Mouse (Mus musculus) erythroblast, embryonic 14.5 days (primary cell): Measurements from ENCODE around the gene Lpcat4. TPM values are rescaled to one million over a fixed set of nuclear protein-coding genes. Genes with fewer than 3 reads are reported as not detected.

Experiments
- H3K27me3 ChIP-seq: 2 replicates; pipeline ENCODE4 v1.6.1; 2012; ENCODE audit warnings: inconsistent platforms; ENCODE audit not compliant: control insufficient read depth
- H3K36me3 ChIP-seq: 2 replicates; pipeline ENCODE4 v1.6.1; 2012; ENCODE audit warnings: mild to moderate bottlenecking, inconsistent platforms; ENCODE audit not compliant: control insufficient read depth
- H3K4me1 ChIP-seq: 2 replicates; pipeline ENCODE4 v1.6.1; 2012; ENCODE audit warnings: inconsistent platforms; ENCODE audit not compliant: control insufficient read depth
- H3K4me3 ChIP-seq: replicated peaks from 2 replicates; pipeline ENCODE3; 2012; ENCODE audit warnings: moderate library complexity, mild to moderate bottlenecking, inconsistent platforms
- H3K9me3 ChIP-seq: 2 replicates; pipeline ENCODE4 v1.6.1; 2012; ENCODE audit warnings: low read length, inconsistent platforms, mixed read lengths; ENCODE audit not compliant: control insufficient read depth
- GATA1 ChIP-seq: IDR thresholded peaks from 2 replicates; pipeline ENCODE4 v1.6.1; 2012; ENCODE audit warnings: low read length, inconsistent platforms, mixed read lengths
- TAL1 ChIP-seq: IDR thresholded peaks from 3 replicates; pipeline ENCODE4 v1.6.1; 2012; ENCODE audit warnings: low read length, inconsistent platforms, mixed read lengths
- polyA plus RNA-seq: library from polyadenylated mRNA; stranded (reverse); fragments of >175 nt; gene quantifications from 2 replicates; pipeline ENCODE4 v1.2.3, GENCODE M21; 2012

The Lpcat4 gene
- polyA plus RNA-seq, 1 experiment = 0.11 TPM

- peaks cover 33% of the 10 kb centered on the region for H3K4me1 ChIP-seq
- H3K36me3 ChIP-seq = peaks cover 2% of the 10 kb centered on the region
- TF ChIP-seq GATA1 = no peak
- no peak for TF ChIP-seq TAL1
- no peak overlapping the region for H3K4me3 ChIP-seq
- no peaks in the 10 kb centered on the region for H3K9me3 ChIP-seq
- no peaks in the 10 kb centered on the region for H3K27me3 ChIP-seq
Observed at GRCm38 (mm10) chr2:112287059-112287458, 47.8 kb downstream of the Lpcat4 start.

- H3K27me3 ChIP-seq = no peaks in the 10 kb centered on the region
Observed at GRCm38 (mm10) chr2:112289507-112289906, 50.2 kb downstream of the Lpcat4 start.

GRCm38 (mm10) chr2:112292823-112293222 is 53.6 kb downstream of the Lpcat4 start:
- no peaks in the 10 kb centered on the region for H3K9me3 ChIP-seq
- no peak overlapping the region for H3K4me3 ChIP-seq
- peaks cover 8% of the 10 kb centered on the region for H3K36me3 ChIP-seq
- no peaks in the 10 kb centered on the region for H3K27me3 ChIP-seq
- TF ChIP-seq TAL1 (no peak), GATA1 (no peak)
- H3K4me1 ChIP-seq = peaks cover 4% of the 10 kb centered on the region

More at GRCm38 (mm10) chr2:112289507-112289906, 50.2 kb downstream of the Lpcat4 start:
- peaks cover 22% of the 10 kb centered on the region for H3K4me1 ChIP-seq
- TF ChIP-seq GATA1 = no peak
- no peak for TF ChIP-seq TAL1
- H3K4me3 ChIP-seq = no peak overlapping the region
- no peaks in the 10 kb centered on the region for H3K9me3 ChIP-seq
- H3K36me3 ChIP-seq = peaks cover 7% of the 10 kb centered on the region

GRCm38 (mm10) chr2:112296211-112296610 is 56.9 kb downstream of the Lpcat4 start:
- Histone ChIP-seq H3K27me3 (no peaks in the 10 kb centered on the region), H3K9me3 (no peaks in the 10 kb centered on the region), H3K4me3 (no peak overlapping the region), H3K4me1 (peaks cover 2% of the 10 kb centered on the region), H3K36me3 (peaks cover 7% of the 10 kb centered on the region)
- no peak for TF ChIP-seq GATA1
- no peak for TF ChIP-seq TAL1

Other genes with a start within 250 kb of the Lpcat4 start
- not detected in 2 replicates for gene Olfr1309, start 249.2 kb upstream of the Lpcat4 start, polyA plus RNA-seq
- not detected in 2 replicates for gene Olfr1310, start 226.8 kb upstream of the Lpcat4 start, polyA plus RNA-seq
- gene Olfr1311, start 215.1 kb upstream of the Lpcat4 start, polyA plus RNA-seq = not detected in 2 replicates
- not detected in 2 replicates for gene Olfr1312, start 189.2 kb upstream of the Lpcat4 start, polyA plus RNA-seq
- not detected in 2 replicates for gene Olfr1313, start 161.6 kb upstream of the Lpcat4 start, polyA plus RNA-seq
- not detected in 2 replicates for gene Olfr1314, start 142.7 kb upstream of the Lpcat4 start, polyA plus RNA-seq
- not detected in 2 replicates for gene Olfr1315-ps1, start 124.0 kb upstream of the Lpcat4 start, polyA plus RNA-seq
- gene Olfr1316, start 104.5 kb upstream of the Lpcat4 start, polyA plus RNA-seq = not detected in 2 replicates
- 0.03 TPM in 1 of 2 replicates, not detected in the other for gene Olfr1317, start 99.1 kb upstream of the Lpcat4 start, polyA plus RNA-seq
- gene Olfr1318, start 85.3 kb upstream of the Lpcat4 start, polyA plus RNA-seq = 0.03 TPM in 1 of 2 replicates, not detected in the other
- gene Nutm1, start 19.8 kb downstream of the Lpcat4 start, polyA plus RNA-seq = not detected in 2 replicates
- gene Nop10, start 22.5 kb downstream of the Lpcat4 start, polyA plus RNA-seq = 1.5 and 1.9 TPM in 2 replicates
- 0.24 and 0.47 TPM in 2 replicates for gene Slc12a6, start 26.4 kb downstream of the Lpcat4 start, polyA plus RNA-seq
- not detected in 2 replicates for gene Gm21985, start 26.8 kb downstream of the Lpcat4 start, polyA plus RNA-seq
- 0.78 and 1.1 TPM in 2 replicates for gene Emc4, start 128.6 kb downstream of the Lpcat4 start, polyA plus RNA-seq
- 0.14 and 0.29 TPM in 2 replicates for gene Katnbl1, start 139.7 kb downstream of the Lpcat4 start, polyA plus RNA-seq
- 0.18 and 0.19 TPM in 2 replicates for gene Emc7, start 215.5 kb downstream of the Lpcat4 start, polyA plus RNA-seq
- not detected in 2 replicates for gene Chrm5, start 241.3 kb downstream of the Lpcat4 start, polyA plus RNA-seq